Mouse (Mus musculus) thymus, adult 2 months (tissue): ENCODE data around the gene Nfrkb. TPM values are rescaled to one million over a fixed set of nuclear protein-coding genes. Genes with fewer than 3 reads are reported as not detected.

Source experiments
- DNase-seq: peaks from one replicate; pipeline ENCODE4 v3.0.0; 2021
- H3K27ac ChIP-seq: fragments of 200-500 bp; 2 replicates; pipeline ENCODE4 v1.5.1; 2012; ENCODE audit warnings: low read length, control low read depth; ENCODE audit not compliant: control insufficient read depth, insufficient read depth
- H3K27me3 ChIP-seq: fragments of 200-500 bp; 2 replicates; pipeline ENCODE4 v1.6.1; 2012; ENCODE audit warnings: mild to moderate bottlenecking, low read length, moderate library complexity, mixed read lengths; ENCODE audit not compliant: control insufficient read depth, insufficient read depth
- H3K36me3 ChIP-seq: fragments of 200-500 bp; 2 replicates; pipeline ENCODE4 v1.6.1; 2012; ENCODE audit warnings: mild to moderate bottlenecking, low read length, moderate library complexity; ENCODE audit not compliant: control insufficient read depth, insufficient read depth
- H3K4me1 ChIP-seq: fragments of 200-500 bp; replicated peaks from 2 replicates; pipeline ENCODE4 v1.6.1; 2012; ENCODE audit warnings: low read length; ENCODE audit not compliant: control insufficient read depth, insufficient read depth
- H3K4me3 ChIP-seq: fragments of 200-500 bp; 2 replicates; pipeline ENCODE4 v1.5.1; 2012; ENCODE audit warnings: mild to moderate bottlenecking, low read length, control low read depth, moderate library complexity; ENCODE audit not compliant: control insufficient read depth, insufficient read depth
- CTCF ChIP-seq: fragments of 200-500 bp; IDR thresholded peaks from 2 replicates; pipeline ENCODE4 v1.5.1; 2012; ENCODE audit warnings: mild to moderate bottlenecking, control low read depth, low read length, moderate library complexity, borderline replicate concordance; ENCODE audit not compliant: control insufficient read depth, poor library complexity, insufficient read depth; ENCODE audit errors: extremely low read depth
- POLR2A ChIP-seq: fragments of 200-500 bp; IDR thresholded peaks from 2 replicates; pipeline ENCODE4 v1.6.1; 2012; ENCODE audit warnings: mild to moderate bottlenecking, low read length, control low read depth, moderate library complexity; ENCODE audit not compliant: control insufficient read depth, poor library complexity, insufficient read depth; ENCODE audit errors: extremely low read depth
- WGBS: fragments of 180-500 bp; shearing (Covaris S2); methylation state at CpG from one replicate; pipeline ENCODE4 v1.1.7; 2018; 5-methylcytosine and 5-hydroxymethylcytosine counted together
- polyA plus RNA-seq: library from polyadenylated mRNA; depleted of rRNA; stranded (reverse); fragments of >200 nt; gene quantifications from 2 replicates; pipeline ENCODE4 v1.2.3, GENCODE M21; 2012

Nfrkb gene
- polyA plus RNA-seq, 1 experiment = 68.7 TPM

DNA sequence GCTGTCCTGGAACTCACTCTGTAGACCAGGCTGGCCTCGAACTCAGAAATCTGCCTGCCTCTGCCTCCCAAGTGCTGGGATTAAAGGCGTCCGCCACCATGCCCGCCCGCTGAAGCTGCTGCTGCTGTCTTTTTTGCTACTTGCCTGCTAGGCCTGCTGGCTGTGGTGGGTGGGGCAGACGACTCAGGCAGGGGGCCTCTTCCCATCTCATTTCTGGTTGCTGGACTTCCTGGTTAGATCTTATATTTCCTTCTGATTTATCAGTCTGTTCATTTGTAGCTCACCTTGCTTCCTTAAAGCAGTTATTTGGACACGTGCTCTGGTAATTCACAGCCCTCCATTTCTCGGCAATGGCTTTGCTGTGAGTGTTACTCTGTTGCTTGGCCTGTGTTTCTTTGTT is 49.4 kb downstream of the Nfrkb start:
- H3K36me3 ChIP-seq = no peaks in the 10 kb centered on the region
- H3K27me3 ChIP-seq = no peaks in the 10 kb centered on the region
- no peak overlapping the region for H3K27ac ChIP-seq
- H3K4me1 ChIP-seq = no peaks in the 10 kb centered on the region
- no peak overlapping the region for H3K4me3 ChIP-seq
- DNase-seq = no peak
- 92% methylated on average over 8 of the region's 8 CpGs for WGBS
- no peak for TF ChIP-seq CTCF
- no peak for TF ChIP-seq POLR2A

DNA sequence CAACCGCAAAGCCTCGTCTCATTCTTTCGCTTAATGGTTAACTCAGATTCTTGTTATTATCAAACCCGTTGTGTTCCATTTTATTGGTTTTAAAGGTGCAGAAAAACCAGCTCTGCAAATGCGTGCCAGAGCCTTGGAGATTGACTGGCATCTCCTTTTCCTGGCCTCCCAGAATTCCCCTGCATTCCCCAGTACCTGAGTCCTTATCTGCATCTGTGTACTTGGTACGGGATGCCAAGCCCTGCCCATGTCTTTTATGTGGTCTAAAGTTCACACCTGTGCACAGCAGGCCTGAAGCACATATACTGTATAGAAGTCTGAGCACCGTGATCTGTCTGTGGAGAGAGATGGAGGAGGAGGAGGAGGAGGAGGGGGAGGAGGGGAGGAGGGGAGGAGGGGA is 51.9 kb downstream of the Nfrkb start:
- TF ChIP-seq POLR2A (no peak), CTCF (no peak)
- no peaks in the 10 kb centered on the region for H3K4me1 ChIP-seq
- H3K36me3 ChIP-seq = no peaks in the 10 kb centered on the region
- no peaks in the 10 kb centered on the region for H3K27me3 ChIP-seq
- 84% methylated on average over 7 of the region's 7 CpGs for WGBS
- H3K27ac ChIP-seq = no peak overlapping the region
- H3K4me3 ChIP-seq = no peak overlapping the region
- DNase-seq = no peak

DNA sequence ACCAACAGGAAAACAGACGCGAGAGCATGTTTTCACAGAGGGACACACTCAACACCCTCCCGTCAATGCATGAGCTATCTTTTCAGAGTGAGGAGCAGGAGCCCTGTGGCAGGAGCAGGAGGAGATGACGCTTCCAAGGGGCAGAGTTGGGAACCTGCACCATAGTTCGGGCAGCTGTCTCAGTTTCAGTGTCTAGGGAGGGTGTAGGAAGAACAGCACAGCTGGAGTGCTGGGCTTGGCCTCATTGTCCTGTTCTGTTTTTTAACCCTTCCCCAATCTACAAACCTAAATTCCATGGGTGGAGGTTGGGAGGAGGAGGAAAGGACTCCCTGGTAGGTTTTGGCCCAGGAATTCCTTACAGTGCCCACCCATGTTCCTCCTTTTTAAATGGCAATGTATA is 52.8 kb downstream of the Nfrkb start:
- 91% methylated on average over 5 of the region's 5 CpGs for WGBS
- H3K27ac ChIP-seq = no peak overlapping the region
- no peaks in the 10 kb centered on the region for H3K4me1 ChIP-seq
- H3K36me3 ChIP-seq = no peaks in the 10 kb centered on the region
- TF ChIP-seq CTCF (no peak), POLR2A (no peak)
- no peak overlapping the region for H3K4me3 ChIP-seq
- no peak for DNase-seq
- H3K27me3 ChIP-seq = no peaks in the 10 kb centered on the region

DNA sequence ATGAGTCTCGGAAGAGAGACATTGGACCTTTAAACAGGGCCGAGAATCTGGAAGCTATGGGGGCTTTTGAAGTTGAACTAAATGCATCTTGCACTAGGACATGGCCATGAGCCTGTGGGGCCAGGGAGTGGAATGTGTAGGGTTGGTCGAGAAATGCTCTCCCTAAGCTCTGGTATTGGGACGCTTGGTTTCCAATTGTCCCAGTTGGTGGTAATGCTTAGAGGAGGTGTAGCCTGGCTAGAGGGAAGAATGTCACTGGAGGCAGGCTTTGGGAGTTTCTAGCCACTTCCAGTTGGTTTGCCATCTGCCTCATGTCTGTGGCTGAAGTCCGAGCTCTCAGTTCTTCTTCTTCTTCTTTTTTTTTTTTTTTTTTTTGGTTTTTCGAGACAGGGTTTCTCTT is 53.3 kb downstream of the Nfrkb start:
- no peak for DNase-seq
- Histone ChIP-seq H3K4me3 (no peak overlapping the region), H3K36me3 (no peaks in the 10 kb centered on the region), H3K27ac (no peak overlapping the region), H3K4me1 (no peaks in the 10 kb centered on the region), H3K27me3 (no peaks in the 10 kb centered on the region; the same call in 1 of the 2 replicates)
- WGBS = 83% methylated on average over 6 of the region's 6 CpGs
- TF ChIP-seq POLR2A (no peak), CTCF (no peak)

DNA sequence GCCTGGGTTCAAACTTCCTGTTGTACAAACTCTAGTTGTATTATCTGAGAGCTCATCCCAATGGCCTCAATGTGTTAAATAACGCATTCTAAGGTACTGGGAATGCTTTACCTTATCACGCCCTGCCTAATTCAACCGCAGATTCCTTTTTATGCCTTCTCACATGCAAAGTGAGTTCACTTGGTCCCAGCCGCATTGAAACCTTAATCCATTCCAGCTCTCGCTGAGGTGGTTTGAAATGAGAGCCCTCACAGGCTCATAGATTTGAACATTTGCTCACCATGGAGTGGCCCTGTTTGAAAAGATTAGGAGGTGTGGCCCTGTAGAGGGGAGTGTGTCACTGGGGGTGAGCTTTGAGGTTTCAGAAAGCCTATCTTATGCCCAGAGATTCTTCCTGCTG is 54.4 kb downstream of the Nfrkb start:
- 96% methylated on average over 5 of the region's 5 CpGs for WGBS
- no peaks in the 10 kb centered on the region for H3K36me3 ChIP-seq
- H3K27ac ChIP-seq = no peak overlapping the region
- no peak for DNase-seq
- H3K27me3 ChIP-seq = no peaks in the 10 kb centered on the region; the same call in 1 of the 2 replicates
- no peaks in the 10 kb centered on the region for H3K4me1 ChIP-seq
- no peak for TF ChIP-seq CTCF
- TF ChIP-seq POLR2A = no peak
- H3K4me3 ChIP-seq = no peak overlapping the region

DNA sequence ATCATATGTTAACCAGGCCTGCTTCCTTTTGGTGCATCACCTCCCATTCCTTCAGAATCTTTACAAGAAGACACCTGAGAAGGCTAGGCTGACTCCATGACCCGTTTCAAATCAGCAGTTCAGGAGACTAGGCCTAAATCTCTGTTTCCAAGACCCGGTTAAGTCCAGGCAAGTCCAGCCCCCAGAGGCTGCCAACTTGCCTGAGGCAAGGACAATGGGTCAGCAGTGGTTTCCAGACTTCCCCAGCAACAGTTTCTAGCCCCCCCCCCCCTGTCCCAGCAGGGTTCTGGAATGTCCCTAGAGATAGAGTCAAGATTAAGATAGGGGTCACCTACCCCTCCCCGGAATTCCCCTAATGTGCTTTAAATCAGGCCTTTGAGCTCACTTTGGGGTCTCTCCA is 55.5 kb downstream of the Nfrkb start:
- Histone ChIP-seq H3K4me3 (no peak overlapping the region), H3K27ac (no peak overlapping the region), H3K4me1 (no peaks in the 10 kb centered on the region), H3K36me3 (no peaks in the 10 kb centered on the region), H3K27me3 (no peaks in the 10 kb centered on the region; the same call in 1 of the 2 replicates)
- no peak for DNase-seq
- 87% methylated on average over 3 of the region's 3 CpGs for WGBS
- TF ChIP-seq POLR2A = no peak
- TF ChIP-seq CTCF = no peak

DNA sequence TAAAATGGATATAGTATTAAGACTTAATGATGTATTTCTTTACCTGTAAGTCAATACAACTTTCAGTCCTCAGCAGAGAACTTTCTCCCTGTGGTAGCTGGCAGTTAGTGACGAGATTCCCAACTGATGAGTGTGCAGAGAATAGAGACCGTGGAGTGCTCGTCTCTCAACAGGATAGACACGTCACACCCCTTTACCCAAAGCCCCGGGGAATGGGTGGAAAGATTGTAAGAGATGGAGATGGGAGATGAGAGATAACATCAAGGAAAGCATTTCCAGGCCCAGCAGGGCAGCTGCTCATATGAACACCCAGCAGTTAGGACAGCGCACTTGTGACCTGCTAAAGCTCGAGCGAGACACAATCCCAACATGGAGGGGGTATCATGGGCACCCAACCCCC is 58.2 kb downstream of the Nfrkb start:
- TF ChIP-seq POLR2A = no peak
- no peak for TF ChIP-seq CTCF
- H3K4me1 ChIP-seq = no peaks in the 10 kb centered on the region
- H3K27me3 ChIP-seq = no peaks in the 10 kb centered on the region; the same call in 1 of the 2 replicates
- H3K36me3 ChIP-seq = no peaks in the 10 kb centered on the region
- WGBS = 91% methylated on average over 8 of the region's 8 CpGs
- no peak for DNase-seq
- no peak overlapping the region for H3K4me3 ChIP-seq
- H3K27ac ChIP-seq = no peak overlapping the region

DNA sequence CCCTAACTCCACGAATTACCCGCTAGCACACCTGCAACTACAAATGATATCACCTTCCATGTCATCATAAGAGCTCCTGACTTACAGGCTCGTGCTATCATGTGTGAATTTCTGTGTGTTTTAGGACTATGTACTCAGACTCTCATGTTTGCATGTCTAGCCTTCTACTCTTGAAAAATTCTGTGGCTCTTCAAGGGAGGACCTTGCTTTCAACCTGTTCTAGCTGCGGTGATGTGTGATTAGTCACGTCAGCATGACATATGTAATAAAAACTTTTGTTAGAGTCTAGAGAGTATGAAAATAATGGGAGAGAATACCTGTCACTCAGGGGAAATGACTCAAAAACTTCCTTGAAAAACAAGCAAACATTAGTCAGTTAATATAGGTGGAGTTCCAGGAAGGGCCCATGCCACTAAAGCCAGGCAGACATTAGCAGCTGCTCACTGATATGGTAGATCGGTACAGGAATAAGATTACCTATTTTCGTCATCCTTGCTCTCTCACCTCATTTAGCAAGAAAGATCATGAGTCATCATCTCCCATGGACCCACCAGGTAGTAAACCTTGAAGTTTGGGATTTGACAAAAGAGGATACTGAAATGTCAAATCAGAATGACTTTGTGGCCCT is 63.3 kb downstream of the Nfrkb start:
- H3K4me3 ChIP-seq = no peak overlapping the region
- no peak for DNase-seq
- TF ChIP-seq POLR2A = no peak
- TF ChIP-seq CTCF = no peak
- no peaks in the 10 kb centered on the region for H3K4me1 ChIP-seq
- H3K36me3 ChIP-seq = no peaks in the 10 kb centered on the region
- H3K27ac ChIP-seq = no peak overlapping the region
- WGBS = 92% methylated on average over 7 of the region's 7 CpGs
- no peaks in the 10 kb centered on the region; the same call in 1 of the 2 replicates for H3K27me3 ChIP-seq
